Mouse (Mus musculus) limb, embryonic 14.5 days (tissue): ENCODE results near the gene Pde3b. TPM values are rescaled to one million over a fixed set of nuclear protein-coding genes. Genes with fewer than 3 reads are reported as not detected.
"Not testable (repeated sequence)": the region's sequence is repeated elsewhere in the genome, so short reads cannot be mapped to it uniquely, and the experiment has no call there.

Experiments
- ATAC-seq: fragments of 200-750 bp; cut with Nextera tagmentation; 2 replicates; pipeline ENCODE4 v1.8.0; 2017; ENCODE audit warnings: low read depth, moderate number of reproducible peaks, moderate TSS enrichment; ENCODE audit not compliant: low FRiP score
- DNase-seq: peaks from one replicate; pipeline ENCODE4 v3.0.0-alpha.2; 2015; ENCODE audit warnings: low spot score
- H3K27ac ChIP-seq: fragments of 300-500 bp; sonication (generic); replicated peaks from 2 replicates; pipeline ENCODE4 v1.5.1; 2014; ENCODE audit warnings: low read depth, mild to moderate bottlenecking, low read length, moderate library complexity, mixed read lengths
- H3K27me3 ChIP-seq: fragments of 300-500 bp; sonication (generic); 2 replicates; pipeline ENCODE4 v1.6.1; 2014; ENCODE audit warnings: low read length, mixed read lengths; ENCODE audit not compliant: control insufficient read depth, insufficient read depth
- H3K36me3 ChIP-seq: fragments of 300-500 bp; sonication (generic); 2 replicates; pipeline ENCODE4 v1.6.1; 2014; ENCODE audit warnings: mild to moderate bottlenecking, low read length, moderate library complexity, mixed read lengths; ENCODE audit not compliant: control insufficient read depth, insufficient read depth
- H3K4me1 ChIP-seq: fragments of 300-500 bp; sonication (generic); 2 replicates; pipeline ENCODE4 v1.6.1; 2014; ENCODE audit warnings: antibody characterized with exemption, low read length, mixed read lengths; ENCODE audit not compliant: control insufficient read depth, insufficient read depth
- H3K4me2 ChIP-seq: fragments of 300-500 bp; sonication (generic); replicated peaks from 2 replicates; pipeline ENCODE4 v1.6.1; 2014; ENCODE audit warnings: low read depth, mild to moderate bottlenecking, low read length, moderate library complexity; ENCODE audit not compliant: severe bottlenecking
- H3K4me3 ChIP-seq: fragments of 300-500 bp; sonication (generic); replicated peaks from 2 replicates; pipeline ENCODE4 v1.5.1; 2014; ENCODE audit warnings: low read length
- H3K9ac ChIP-seq: fragments of 300-500 bp; sonication (generic); 2 replicates; pipeline ENCODE4 v1.6.1; 2014; ENCODE audit warnings: mild to moderate bottlenecking, low read depth, low read length, moderate library complexity; ENCODE audit not compliant: severe bottlenecking
- H3K9me3 ChIP-seq: fragments of 300-500 bp; sonication (generic); 2 replicates; pipeline ENCODE4 v1.6.1; 2016; ENCODE audit warnings: low read length; ENCODE audit not compliant: control insufficient read depth
- POLR2A ChIP-seq: fragments of 200-500 bp; IDR thresholded peaks from 2 replicates; pipeline ENCODE4 v1.8.0; 2012; ENCODE audit warnings: inconsistent platforms, mild to moderate bottlenecking, moderate library complexity, borderline replicate concordance; ENCODE audit not compliant: insufficient read depth, insufficient read length; ENCODE audit errors: extremely low read depth
- WGBS: fragments of 180-500 bp; shearing (Covaris S2); extraction: QIAGEN DNeasy Blood & Tissue Kit; methylation state at CpG from one replicate; pipeline ENCODE4 v1.1.7; 2014; 5-methylcytosine and 5-hydroxymethylcytosine counted together
- polyA plus RNA-seq, 2 experiments: library from polyadenylated mRNA; depleted of rRNA in 1 of 2; stranded (reverse) in 1 of 2; unstranded in 1 of 2; fragments of >200 nt; fragmentation: Nextera tagmentation in 1 of 2; extraction: Ambion mirVana in 1 of 2; gene quantifications; 2 replicates each; pipeline versions ENCODE4 v1.2.1 to v1.2.3; 2012 to 2014

The Pde3b gene
- polyA plus RNA-seq, 2 experiments, result 8.2 to 8.9 TPM

GRCm38 (mm10) chr7:114562531-114563241 is 147.6 kb downstream of the Pde3b start, which contains the start of gene Cyp2r1:
Gene Cyp2r1 (minus strand): TSS chr7:114562972.
- peak; percentile 50; the same call in 1 of the 2 replicates for TF ChIP-seq POLR2A
- H3K9ac ChIP-seq, result peak within 1 kb of the TSS; percentile 72
- 2% methylated on average over 42 of the region's 56 CpGs for WGBS

DNA sequence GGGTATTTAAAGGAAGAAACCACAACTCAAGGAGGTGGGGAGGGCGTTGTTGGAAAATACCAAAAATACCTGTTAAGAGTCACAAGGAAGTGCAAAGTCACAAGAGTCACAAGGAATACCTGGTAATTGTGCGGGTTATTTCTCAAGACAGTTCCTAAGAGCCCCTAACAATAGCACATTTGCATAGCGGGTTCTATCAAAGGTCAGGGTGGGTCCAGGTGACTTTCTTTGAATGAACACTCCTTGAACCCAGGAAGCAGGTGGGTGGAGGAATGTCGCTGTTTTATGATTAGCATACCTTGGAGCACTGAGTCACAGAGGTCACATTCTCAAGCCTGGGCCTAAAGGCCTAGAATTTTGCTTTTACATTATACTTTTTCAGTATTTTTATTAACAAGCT is 158.8 kb downstream of the Pde3b start:
- not testable (repeated sequence) for H3K9ac ChIP-seq, H3K9me3 ChIP-seq, H3K4me3 ChIP-seq, H3K27ac ChIP-seq, H3K36me3 ChIP-seq, DNase-seq, ATAC-seq, H3K4me1 ChIP-seq, H3K4me2 ChIP-seq, H3K27me3 ChIP-seq
- 90% methylated on average over 4 of the region's 4 CpGs for WGBS

More at GRCm38 (mm10) chr7:114562531-114563241, 147.6 kb downstream of the Pde3b start, which contains the start of gene Cyp2r1:
- Histone ChIP-seq H3K4me3 (peak within 1 kb of the TSS; percentile 56), H3K4me2 (peak within 1 kb of the TSS; percentile 70), H3K27me3 (no peaks in the 10 kb centered on the region), H3K27ac (peak within 1 kb of the TSS; percentile 87), H3K36me3 (no peaks in the 10 kb centered on the region), H3K4me1 (no peaks in the 10 kb centered on the region), H3K9me3 (no peaks in the 10 kb centered on the region)
- peak; percentile 100 for ATAC-seq
- peak; percentile 95 for DNase-seq

DNA sequence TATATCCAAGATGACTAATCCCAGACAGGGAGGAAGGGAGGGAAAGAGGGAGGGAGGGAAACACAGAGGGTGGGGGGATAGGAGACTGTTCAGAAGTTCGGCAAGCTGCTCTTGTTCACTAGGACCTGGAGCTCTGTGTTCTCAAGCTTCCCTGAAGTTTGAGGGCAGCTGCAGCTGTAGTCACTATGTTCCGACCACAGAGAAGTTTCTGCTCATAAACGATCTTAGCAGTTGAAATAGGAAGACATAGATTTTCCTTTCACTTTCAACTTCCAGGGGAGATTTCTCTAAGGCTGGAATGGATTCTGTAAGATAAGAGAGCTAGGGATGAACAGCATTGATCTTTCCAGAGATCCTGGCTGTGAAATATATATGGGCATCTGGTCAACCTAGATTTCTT is 161.8 kb downstream of the Pde3b start:
- no peak overlapping the region for H3K4me3 ChIP-seq
- H3K36me3 ChIP-seq, result no peaks in the 10 kb centered on the region
- H3K4me1 ChIP-seq, result no peaks in the 10 kb centered on the region
- no peak overlapping the region for H3K9ac ChIP-seq
- DNase-seq (no peak), ATAC-seq (no peak)
- no peaks in the 10 kb centered on the region for H3K9me3 ChIP-seq
- WGBS, result 63% methylated on average over 3 of the region's 3 CpGs
- no peak overlapping the region for H3K27ac ChIP-seq
- no peak overlapping the region for H3K4me2 ChIP-seq
- no peak for TF ChIP-seq POLR2A
- no peaks in the 10 kb centered on the region for H3K27me3 ChIP-seq

GRCm38 (mm10) chr7:114577665-114578064 is 162.6 kb downstream of the Pde3b start:
- no peaks in the 10 kb centered on the region for H3K36me3 ChIP-seq

GRCm38 (mm10) chr7:114580426-114580825 is 165.3 kb downstream of the Pde3b start:
- no peak for TF ChIP-seq POLR2A
- H3K4me1 ChIP-seq, result no peaks in the 10 kb centered on the region
- DNase-seq (peak; percentile 70), ATAC-seq (no peak)
- no peak overlapping the region for H3K4me2 ChIP-seq
- no peaks in the 10 kb centered on the region for H3K9me3 ChIP-seq
- no peaks in the 10 kb centered on the region for H3K27me3 ChIP-seq
- H3K36me3 ChIP-seq, result no peaks in the 10 kb centered on the region
- H3K4me3 ChIP-seq, result no peak overlapping the region
- no peak overlapping the region for H3K9ac ChIP-seq
- no peak overlapping the region for H3K27ac ChIP-seq
- 12% methylated on average over 4 of the region's 4 CpGs for WGBS

More at GRCm38 (mm10) chr7:114577665-114578064, 162.6 kb downstream of the Pde3b start:
- H3K27ac ChIP-seq, result no peak overlapping the region
- H3K27me3 ChIP-seq, result no peaks in the 10 kb centered on the region
- TF ChIP-seq POLR2A, result no peak
- H3K4me2 ChIP-seq, result no peak overlapping the region
- no peak overlapping the region for H3K4me3 ChIP-seq
- 82% methylated on average over 1 of the region's 1 CpGs for WGBS
- DNase-seq, result no peak
- H3K9me3 ChIP-seq, result no peaks in the 10 kb centered on the region
- H3K4me1 ChIP-seq, result no peaks in the 10 kb centered on the region
- no peak overlapping the region for H3K9ac ChIP-seq
- ATAC-seq, result no peak
